Mouse (Mus musculus) ES-E14 (cell line): ENCODE data around the gene Arl10. TPM values are rescaled to one million over a fixed set of nuclear protein-coding genes. Genes with fewer than 3 reads are reported as not detected.

Source experiments
- DNase-seq: peaks from one replicate; pipeline ENCODE4 v3.0.0-alpha.2; 2013; ENCODE audit warnings: low read depth, low spot score
- H3K27ac ChIP-seq: 2 replicates; pipeline ENCODE4 v1.5.1; 2012; ENCODE audit warnings: low read depth, mild to moderate bottlenecking, low read length, moderate library complexity, mixed read lengths; ENCODE audit not compliant: poor library complexity, insufficient read depth, severe bottlenecking
- H3K36me3 ChIP-seq: 2 replicates; pipeline ENCODE4 v1.6.1; 2012; ENCODE audit warnings: mild to moderate bottlenecking, low read length, moderate library complexity, mixed read lengths; ENCODE audit not compliant: control insufficient read depth, poor library complexity, insufficient read depth, severe bottlenecking
- H3K4me1 ChIP-seq, 2 experiments: fragments of 150-350 bp in 1 of 2; sonication (generic) in 1 of 2; 2 replicates each; pipeline ENCODE4 v1.6.1; 2012; ENCODE audit warnings: low read length in 2 of 2, mild to moderate bottlenecking in 1 of 2, mixed read lengths in 1 of 2; ENCODE audit not compliant: control insufficient read depth in 2 of 2, insufficient read depth in 2 of 2, poor library complexity in 1 of 2
- H3K4me3 ChIP-seq, 2 experiments: fragments of 150-350 bp in 1 of 2; sonication (generic) in 1 of 2; 2 replicates each; pipeline ENCODE4 v1.5.1; 2012; ENCODE audit warnings: low read length in 2 of 2, low read depth in 1 of 2, mild to moderate bottlenecking in 1 of 2, mixed read lengths in 1 of 2; ENCODE audit not compliant: insufficient read depth in 1 of 2, poor library complexity in 1 of 2, severe bottlenecking in 1 of 2
- H3K9ac ChIP-seq: 2 replicates; pipeline ENCODE4 v1.6.1; 2012; ENCODE audit warnings: low read depth, mild to moderate bottlenecking, low read length, mixed read lengths; ENCODE audit not compliant: poor library complexity, insufficient read depth, severe bottlenecking
- H3K9me3 ChIP-seq: fragments of 150-350 bp; sonication (generic); 2 replicates; pipeline ENCODE4 v1.6.1; 2012; ENCODE audit warnings: low read depth, mild to moderate bottlenecking, low read length; ENCODE audit not compliant: control insufficient read depth, insufficient read depth
- CHD2 ChIP-seq: IDR thresholded peaks from 2 replicates; pipeline ENCODE4 v1.6.1; 2014; ENCODE audit warnings: mild to moderate bottlenecking, low read depth, low read length, inconsistent platforms
- HCFC1 ChIP-seq: IDR thresholded peaks from 2 replicates; pipeline ENCODE4 v1.6.1; 2012; ENCODE audit warnings: low read length, inconsistent platforms, borderline replicate concordance; ENCODE audit not compliant: insufficient read depth
- MAFK ChIP-seq: IDR thresholded peaks from 2 replicates; pipeline ENCODE4 v1.6.1; 2014; ENCODE audit warnings: mild to moderate bottlenecking, low read depth, low read length, inconsistent platforms; ENCODE audit not compliant: insufficient read depth
- ZC3H11A ChIP-seq: IDR thresholded peaks from 2 replicates; pipeline ENCODE4 v1.6.1; 2012; ENCODE audit warnings: low read depth, mild to moderate bottlenecking, inconsistent platforms, low read length, borderline replicate concordance
- ZNF384 ChIP-seq: IDR thresholded peaks from 2 replicates; pipeline ENCODE4 v1.6.1; 2012; ENCODE audit warnings: low read depth, low read length, inconsistent platforms
- in situ Hi-C, 2 experiments: fragments of 600-800 bp; cut with MboI; formaldehyde crosslinking; loops; one replicate each; pipeline ENCODE4 v1.15.1; 2025; ENCODE audit warnings: low sequenced_read_pairs in 2 of 2, inconsistent platforms in 1 of 2; ENCODE audit not compliant: unreplicated experiment in 2 of 2
- total RNA-seq: library from RNA; depleted of rRNA; stranded (reverse); fragments of 300-350 nt; gene quantifications from 2 replicates; pipeline ENCODE4 v1.2.3, GENCODE M21; 2012

The Arl10 gene
- total RNA-seq, 1 experiment: 38.3 TPM

DNA sequence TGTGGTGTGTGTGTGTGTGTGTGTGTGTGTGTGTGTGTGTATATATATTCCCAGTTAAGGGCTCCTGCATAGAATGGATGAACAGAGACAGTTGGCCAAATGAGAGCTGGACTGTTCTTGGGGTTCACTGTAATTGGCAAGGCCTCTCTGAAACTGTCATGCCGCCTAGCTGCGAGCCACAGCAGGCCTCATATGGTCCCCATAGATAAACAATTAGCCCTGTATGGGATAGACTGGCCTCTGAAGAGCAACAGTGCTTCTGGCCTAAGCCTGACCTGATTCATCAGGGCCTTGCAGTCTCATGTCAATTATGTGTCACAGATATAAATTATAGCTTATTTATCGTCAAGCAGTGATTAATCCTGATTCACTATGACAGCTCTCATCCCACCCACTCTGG is 33.2 kb downstream of the Arl10 start:
- no peak for DNase-seq
- in situ Hi-C loops: no loop called here
- Histone ChIP-seq H3K4me1 (peaks cover 17 to 44% of the 10 kb centered on the region in 2 experiments; a peak in 3 of 4 replicates), H3K9me3 (no peaks in the 10 kb centered on the region), H3K36me3 (no peaks in the 10 kb centered on the region), H3K4me3 (no peak overlapping the region), H3K9ac (no peak overlapping the region), H3K27ac (no peak overlapping the region; the same call in 1 of the 2 replicates)
- no peak for TF ChIP-seq MAFK
- no peak for TF ChIP-seq ZNF384
- TF ChIP-seq HCFC1: no peak
- no peak for TF ChIP-seq CHD2
- no peak for TF ChIP-seq ZC3H11A

DNA sequence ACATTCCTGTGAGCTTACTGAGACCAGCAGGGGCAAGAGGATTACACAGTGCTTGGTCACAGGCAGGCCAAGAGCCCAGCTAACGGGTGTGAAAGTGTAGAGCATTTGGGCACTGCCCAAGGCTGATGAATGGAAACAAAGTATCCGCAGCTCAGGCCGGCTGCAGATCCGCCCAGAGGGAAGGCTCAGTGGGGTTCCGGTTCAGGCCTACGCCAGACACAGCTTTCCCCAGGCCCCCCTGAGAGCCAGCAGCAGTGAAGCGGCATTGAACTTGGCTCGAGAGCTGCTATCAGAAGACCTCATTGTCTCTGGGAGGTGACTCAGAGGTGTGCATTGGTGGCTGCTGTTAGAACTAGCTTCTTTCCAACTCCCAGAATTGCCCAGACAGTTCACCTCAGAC is 33.9 kb downstream of the Arl10 start:
- H3K4me1 ChIP-seq: peaks cover 15 to 40% of the 10 kb centered on the region in 2 experiments; a peak in 3 of 4 replicates
- H3K27ac ChIP-seq: peak overlapping the region; percentile 26; the same call in 1 of the 2 replicates
- TF ChIP-seq HCFC1: no peak
- no peak for TF ChIP-seq ZC3H11A
- TF ChIP-seq MAFK: no peak
- no peak for TF ChIP-seq ZNF384
- no peaks in the 10 kb centered on the region for H3K9me3 ChIP-seq
- in situ Hi-C loops: no loop called here
- peak; percentile 44 for DNase-seq
- H3K4me3 ChIP-seq: no peak overlapping the region
- no peak overlapping the region for H3K9ac ChIP-seq
- H3K36me3 ChIP-seq: no peaks in the 10 kb centered on the region

DNA sequence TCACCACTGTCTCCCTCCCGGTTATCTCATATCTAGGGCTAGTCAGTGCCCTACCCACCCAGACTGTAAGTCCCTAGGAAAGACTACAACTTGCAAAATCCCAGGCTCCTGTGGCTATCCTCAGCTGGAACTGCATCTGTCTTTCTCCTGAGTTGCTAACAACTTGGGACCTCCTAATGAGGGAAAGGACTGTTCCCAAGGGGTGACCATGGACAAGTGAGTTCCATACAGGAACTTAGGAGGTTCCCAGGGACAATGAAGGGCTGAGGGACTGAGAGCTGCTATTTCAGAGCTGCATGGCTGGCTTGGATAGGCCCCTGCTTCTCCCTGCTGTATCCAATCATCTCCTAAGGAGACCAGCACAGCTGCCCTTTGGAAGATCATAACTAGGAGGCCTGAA is 34.5 kb downstream of the Arl10 start:
- Histone ChIP-seq H3K27ac (peak overlapping the region; percentile 26; the same call in 1 of the 2 replicates), H3K4me1 (peaks cover 11 to 36% of the 10 kb centered on the region in 2 experiments; a peak in 3 of 4 replicates), H3K9ac (no peak overlapping the region), H3K36me3 (no peaks in the 10 kb centered on the region), H3K9me3 (no peaks in the 10 kb centered on the region), H3K4me3 (no peak overlapping the region)
- in situ Hi-C loops: no loop called here
- DNase-seq: no peak
- no peak for TF ChIP-seq ZC3H11A
- TF ChIP-seq HCFC1: no peak
- no peak for TF ChIP-seq ZNF384
- no peak for TF ChIP-seq MAFK
- TF ChIP-seq CHD2: no peak

DNA sequence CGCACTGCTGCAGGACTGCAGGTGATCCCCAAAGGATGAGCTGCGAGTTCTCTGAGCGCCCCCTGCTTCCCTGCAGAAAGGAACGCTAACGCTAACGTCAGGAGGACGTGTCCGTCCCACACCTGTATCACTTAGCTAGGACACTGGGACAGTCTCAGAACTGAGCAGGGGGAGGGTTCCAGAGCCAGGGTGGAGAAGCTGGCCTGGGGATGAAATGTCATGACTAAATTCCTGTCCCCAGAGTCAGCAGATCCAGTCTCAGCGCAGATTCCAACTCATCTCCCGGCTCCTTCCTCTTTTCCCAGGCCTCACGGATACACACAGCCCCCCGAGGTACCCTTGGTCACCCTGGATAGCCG is 35.8 kb downstream of the Arl10 start:
- H3K9ac ChIP-seq: peak overlapping the region; percentile 68
- H3K4me3 ChIP-seq: peak overlapping the region; percentile 78 to 93
- DNase-seq: no peak
- in situ Hi-C loops: no loop called here
- H3K27ac ChIP-seq: no peak overlapping the region
- no peaks in the 10 kb centered on the region for H3K9me3 ChIP-seq
- peaks cover 8 to 30% of the 10 kb centered on the region in 2 experiments; a peak in 3 of 4 replicates for H3K4me1 ChIP-seq
- TF ChIP-seq ZNF384: no peak
- TF ChIP-seq HCFC1: no peak
- no peak for TF ChIP-seq CHD2
- no peak for TF ChIP-seq MAFK
- TF ChIP-seq ZC3H11A: no peak
- H3K36me3 ChIP-seq: no peaks in the 10 kb centered on the region
